Mouse (Mus musculus) cerebellum, adult 11-12 months (tissue): ENCODE data around the gene Ubtfl1.
"Not testable (repeated sequence)": the region's sequence is repeated elsewhere in the genome, so short reads cannot be mapped to it uniquely, and the experiment has no call there.

Experiments
- DNase-seq: peaks from one replicate; pipeline ENCODE4 v3.0.0; 2022

Ubtfl1 gene

DNA sequence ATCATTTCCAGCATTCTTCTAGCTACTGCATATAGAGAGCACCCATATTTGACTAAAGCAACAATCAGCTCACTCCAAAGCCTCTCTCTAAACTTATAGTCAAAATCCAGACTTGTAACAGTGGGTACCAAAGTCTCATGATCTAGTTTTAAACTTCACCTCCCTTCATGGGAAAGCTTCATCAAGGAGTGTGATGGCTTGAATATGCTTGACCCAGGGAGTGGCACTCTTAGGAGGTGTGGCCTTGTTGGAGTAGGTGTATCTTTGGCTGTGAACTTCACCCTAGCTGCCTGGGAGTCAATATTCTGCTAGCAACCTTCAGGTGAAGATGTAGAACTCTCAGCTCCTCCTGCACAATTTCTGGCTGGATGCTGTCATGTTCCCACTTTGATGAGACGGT is at the start of gene Ubtfl1:
TSS of gene Ubtfl1 (plus strand) at position 301 of the 400 bp plus-strand sequence.
- no peak for DNase-seq

DNA sequence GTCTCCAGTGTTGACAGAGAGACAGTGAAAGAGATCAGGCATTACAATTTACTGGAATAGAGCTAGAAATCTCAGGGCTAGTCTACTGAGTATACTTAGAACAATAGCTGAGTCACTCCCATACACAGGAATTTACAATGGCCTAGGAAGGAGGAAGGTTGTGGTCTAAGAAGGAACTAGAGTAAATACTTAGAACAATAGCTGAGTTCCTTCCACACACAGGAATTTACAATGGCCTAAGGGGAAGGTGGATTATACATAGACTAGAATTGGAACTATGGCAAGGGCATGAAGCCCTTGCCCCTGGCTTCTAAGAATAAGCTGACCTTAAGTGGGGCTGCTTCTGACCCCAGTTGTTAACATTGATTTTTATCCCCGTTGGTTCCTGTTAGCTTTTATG is 31.2 kb upstream of the Ubtfl1 start:
- DNase-seq = not testable (repeated sequence)

GRCm38 (mm10) chr9:18385782-18386181 is 18.4 kb upstream of the Ubtfl1 start:
- no peak for DNase-seq

DNA sequence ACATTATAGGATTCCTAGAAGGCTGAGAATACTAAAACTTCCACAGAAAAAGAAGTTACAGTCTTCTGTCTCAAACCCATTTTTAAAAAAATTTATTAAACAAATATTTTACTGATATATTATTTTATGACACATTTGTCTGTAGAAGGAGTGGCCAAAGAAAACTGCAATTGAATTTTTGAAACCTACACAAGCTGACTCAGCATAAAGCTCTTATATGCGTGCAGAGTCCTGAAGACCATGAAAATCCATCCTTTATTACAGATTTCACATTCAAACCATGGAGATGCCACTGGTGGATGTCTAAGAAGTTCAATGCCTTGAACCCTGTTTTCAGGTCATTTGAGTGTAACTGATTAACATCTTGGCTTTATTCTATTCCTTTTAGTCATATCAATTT is 4.6 kb upstream of the Ubtfl1 start:
- no peak for DNase-seq

DNA sequence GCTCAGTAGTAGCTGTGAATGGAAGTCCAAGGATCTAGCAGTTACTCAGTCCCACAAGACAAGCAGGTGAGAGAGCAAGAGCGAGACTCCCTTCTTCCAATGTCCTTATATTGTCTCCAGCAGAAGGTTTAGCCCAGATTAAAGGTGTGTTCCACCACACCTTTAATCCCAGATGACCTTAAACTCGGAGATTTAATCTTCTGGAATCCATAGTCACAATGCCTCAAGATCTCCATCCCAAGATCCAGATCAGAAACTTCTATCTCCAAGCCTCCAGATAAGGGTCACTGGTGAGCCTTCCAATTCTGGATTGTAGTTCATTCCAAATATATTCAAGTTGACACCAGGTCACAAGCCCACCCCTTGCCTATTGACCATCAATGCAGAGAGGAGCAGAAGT is 1.3 kb upstream of the Ubtfl1 start, which contains the start of gene Naalad2:
TSS of gene Naalad2 (minus strand) at position 101 of the 400 bp plus-strand sequence.
- DNase-seq = not testable (repeated sequence)

DNA sequence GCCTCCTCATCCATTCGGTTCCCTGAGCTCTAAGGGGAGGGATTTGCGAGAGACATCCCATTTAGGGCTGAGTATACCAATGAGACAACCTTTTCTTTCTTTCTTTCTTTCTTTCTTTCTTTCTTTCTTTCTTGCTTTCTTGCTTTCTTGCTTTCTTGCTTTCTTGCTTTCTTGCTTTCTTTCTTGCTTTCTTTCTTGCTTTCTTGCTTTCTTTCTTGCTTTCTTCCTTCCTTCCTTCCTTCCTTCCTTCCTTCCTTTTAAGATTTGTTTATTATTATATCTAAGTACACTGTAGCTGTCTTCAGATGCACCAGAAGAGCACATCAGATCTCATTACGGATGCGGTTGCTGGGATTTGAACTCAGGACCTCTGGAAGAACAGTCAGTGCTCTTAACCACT is 8.2 kb downstream of the Ubtfl1 start:
- DNase-seq = not testable (repeated sequence)

DNA sequence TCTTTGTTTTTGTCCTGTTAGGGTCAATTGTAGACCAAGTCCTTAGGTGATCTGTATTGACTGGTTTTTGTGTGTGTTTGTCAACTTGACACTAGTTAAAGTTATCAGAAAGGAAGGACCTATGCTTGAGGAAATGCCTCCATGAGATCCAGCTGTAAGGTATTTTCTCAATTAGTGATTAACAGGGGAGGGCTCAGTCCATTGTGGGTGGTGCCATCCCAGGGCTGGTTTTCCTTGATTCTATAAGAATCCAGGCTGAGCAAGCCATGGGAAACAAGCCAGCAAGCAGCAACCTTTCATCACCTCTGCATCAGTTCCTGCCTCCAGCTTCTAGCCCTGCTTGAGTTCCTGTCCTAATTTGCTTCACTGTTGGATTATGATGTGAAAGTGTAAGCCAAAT is 26.1 kb downstream of the Ubtfl1 start, which contains the start of gene Mbd3l2:
TSS of gene Mbd3l2 (plus strand) at position 301 of the 400 bp plus-strand sequence.
- DNase-seq = no peak

DNA sequence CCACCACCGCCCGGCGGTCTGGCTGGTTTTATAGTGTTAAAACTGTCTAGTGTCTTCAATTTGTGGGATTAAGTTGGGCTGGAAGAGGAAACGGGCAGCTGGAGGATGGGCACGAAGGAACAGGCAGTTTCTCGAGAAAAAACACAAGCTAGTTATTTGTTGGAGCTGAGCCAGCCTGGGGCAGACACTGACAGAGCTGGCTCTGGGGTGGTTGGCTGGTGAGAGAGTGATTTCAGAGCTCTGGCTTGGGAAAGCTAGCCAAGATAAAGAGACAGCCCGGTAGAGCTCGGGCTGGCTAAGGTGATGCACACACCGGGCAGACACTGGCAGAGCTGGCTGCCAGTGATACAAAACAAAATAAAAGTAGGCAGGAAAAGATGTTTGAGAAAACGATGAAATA is 27.5 kb downstream of the Ubtfl1 start:
- DNase-seq = no peak

DNA sequence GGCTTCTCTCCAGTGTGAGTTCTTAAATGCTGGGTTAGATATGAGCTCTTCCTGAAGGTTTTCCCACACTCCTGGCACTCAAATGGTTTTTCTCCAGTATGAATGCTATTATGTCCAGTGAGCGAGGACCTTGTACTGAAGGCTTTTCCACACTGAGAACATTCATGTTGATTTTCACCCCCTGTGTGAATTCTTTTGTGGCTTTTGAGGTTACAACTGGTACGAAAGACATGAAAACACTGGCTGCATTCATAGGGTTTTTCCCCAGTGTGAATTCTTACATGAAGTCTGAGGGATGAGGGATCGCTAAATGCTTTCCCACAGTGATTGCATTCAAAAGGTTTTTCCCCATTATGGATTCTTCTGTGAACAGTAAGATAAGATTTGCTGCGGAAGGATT is 52.3 kb downstream of the Ubtfl1 start:
- no peak for DNase-seq
